Mouse (Mus musculus): ENCODE data around the gene Tmem209.

Tmem209 gene

GRCm38 (mm10) chr6:30461755-30462344, 47.7 kb downstream of the Tmem209 start:
- Histone ChIP-seq H3K36me3 (ENCODE audit: control insufficient read depth, insufficient read depth, low read length, poor library complexity, severe bottlenecking) (no peaks in the 10 kb centered on the region), H3K27me3 (ENCODE audit: control insufficient read depth, insufficient read depth, low read length, poor library complexity, severe bottlenecking) (no peaks in the 10 kb centered on the region)
- DNase-seq (ENCODE audit: low read depth, low spot score), result no peak

- Histone ChIP-seq H3K27me3 (ENCODE audit: control insufficient read depth, insufficient read depth, low read length, poor library complexity, severe bottlenecking) (no peaks in the 10 kb centered on the region), H3K36me3 (ENCODE audit: control insufficient read depth, insufficient read depth, low read length, poor library complexity, severe bottlenecking) (no peaks in the 10 kb centered on the region)
- DNase-seq (ENCODE audit: low read depth, low spot score), result peak; percentile 8
Observed at GRCm38 (mm10) chr6:30460750-30461446, 48.7 kb downstream of the Tmem209 start.

GRCm38 (mm10) chr6:30459811-30460749, 49.5 kb downstream of the Tmem209 start:
- DNase-seq (ENCODE audit: low read depth, low spot score), result peak; percentile 88
- no peaks in the 10 kb centered on the region for H3K36me3 ChIP-seq (ENCODE audit: control insufficient read depth, insufficient read depth, low read length, poor library complexity, severe bottlenecking)
- H3K27me3 ChIP-seq (ENCODE audit: control insufficient read depth, insufficient read depth, low read length, poor library complexity, severe bottlenecking), result no peaks in the 10 kb centered on the region

- DNase-seq (ENCODE audit: low read depth, low spot score), result peak; percentile 4
- no peaks in the 10 kb centered on the region for H3K36me3 ChIP-seq (ENCODE audit: control insufficient read depth, insufficient read depth, low read length, poor library complexity, severe bottlenecking)
- H3K27me3 ChIP-seq (ENCODE audit: control insufficient read depth, insufficient read depth, low read length, poor library complexity, severe bottlenecking), result no peaks in the 10 kb centered on the region
Observed at GRCm38 (mm10) chr6:30459056-30459747, 50.4 kb downstream of the Tmem209 start.

GRCm38 (mm10) chr6:30458626-30459025, 51.0 kb downstream of the Tmem209 start:
- Histone ChIP-seq H3K27me3 (ENCODE audit: control insufficient read depth, insufficient read depth, low read length, poor library complexity, severe bottlenecking) (no peaks in the 10 kb centered on the region), H3K36me3 (ENCODE audit: control insufficient read depth, insufficient read depth, low read length, poor library complexity, severe bottlenecking) (no peaks in the 10 kb centered on the region)
- no peak for DNase-seq (ENCODE audit: low read depth, low spot score)

GRCm38 (mm10) chr6:30456991-30457390, 52.6 kb downstream of the Tmem209 start:
- no peak for DNase-seq (ENCODE audit: low read depth, low spot score)
- Histone ChIP-seq H3K36me3 (ENCODE audit: control insufficient read depth, insufficient read depth, low read length, poor library complexity, severe bottlenecking) (no peaks in the 10 kb centered on the region), H3K27me3 (ENCODE audit: control insufficient read depth, insufficient read depth, low read length, poor library complexity, severe bottlenecking) (no peaks in the 10 kb centered on the region)

- Histone ChIP-seq H3K36me3 (ENCODE audit: control insufficient read depth, insufficient read depth, low read length, poor library complexity, severe bottlenecking) (no peaks in the 10 kb centered on the region; the same call in 1 of the 2 replicates), H3K27me3 (ENCODE audit: control insufficient read depth, insufficient read depth, low read length, poor library complexity, severe bottlenecking) (no peaks in the 10 kb centered on the region)
- no peak for DNase-seq (ENCODE audit: low read depth, low spot score)
Observed at GRCm38 (mm10) chr6:30439576-30439975, 70.0 kb downstream of the Tmem209 start.

- H3K36me3 ChIP-seq (ENCODE audit: control insufficient read depth, insufficient read depth, low read length, poor library complexity, severe bottlenecking), result no peaks in the 10 kb centered on the region
- DNase-seq (ENCODE audit: low read depth, low spot score), result no peak
- H3K27me3 ChIP-seq (ENCODE audit: control insufficient read depth, insufficient read depth, low read length, poor library complexity, severe bottlenecking), result no peaks in the 10 kb centered on the region
Observed at GRCm38 (mm10) chr6:30437054-30437453, 72.5 kb downstream of the Tmem209 start.

GRCm38 (mm10) chr6:30436476-30436875, 73.1 kb downstream of the Tmem209 start:
- H3K36me3 ChIP-seq (ENCODE audit: control insufficient read depth, insufficient read depth, low read length, poor library complexity, severe bottlenecking), result no peaks in the 10 kb centered on the region
- H3K27me3 ChIP-seq (ENCODE audit: control insufficient read depth, insufficient read depth, low read length, poor library complexity, severe bottlenecking), result no peaks in the 10 kb centered on the region
- DNase-seq (ENCODE audit: low read depth, low spot score), result no peak

- Histone ChIP-seq H3K27me3 (ENCODE audit: control insufficient read depth, insufficient read depth, low read length, poor library complexity, severe bottlenecking) (no peaks in the 10 kb centered on the region), H3K36me3 (ENCODE audit: control insufficient read depth, insufficient read depth, low read length, poor library complexity, severe bottlenecking) (no peaks in the 10 kb centered on the region)
Observed at GRCm38 (mm10) chr6:30432461-30433192, 77.0 kb downstream of the Tmem209 start.

More at GRCm38 (mm10) chr6:30432461-30433192, 77.0 kb downstream of the Tmem209 start:
- DNase-seq (ENCODE audit: low read depth, low spot score), result no peak

Measured in splenic B cell, adult 2 months (primary cell).